Mouse (Mus musculus): ENCODE results near the gene Sphk1. TPM values are rescaled to one million over a fixed set of nuclear protein-coding genes. Genes with fewer than 3 reads are reported as not detected.
"Not testable (repeated sequence)": the region's sequence is repeated elsewhere in the genome, so short reads cannot be mapped to it uniquely, and the experiment has no call there.

Sphk1 gene
- polyA plus RNA-seq (2015; fragmentation: Nextera tagmentation; extraction: Ambion mirVana) = 3.1 and 3.2 TPM in 2 replicates

DNA sequence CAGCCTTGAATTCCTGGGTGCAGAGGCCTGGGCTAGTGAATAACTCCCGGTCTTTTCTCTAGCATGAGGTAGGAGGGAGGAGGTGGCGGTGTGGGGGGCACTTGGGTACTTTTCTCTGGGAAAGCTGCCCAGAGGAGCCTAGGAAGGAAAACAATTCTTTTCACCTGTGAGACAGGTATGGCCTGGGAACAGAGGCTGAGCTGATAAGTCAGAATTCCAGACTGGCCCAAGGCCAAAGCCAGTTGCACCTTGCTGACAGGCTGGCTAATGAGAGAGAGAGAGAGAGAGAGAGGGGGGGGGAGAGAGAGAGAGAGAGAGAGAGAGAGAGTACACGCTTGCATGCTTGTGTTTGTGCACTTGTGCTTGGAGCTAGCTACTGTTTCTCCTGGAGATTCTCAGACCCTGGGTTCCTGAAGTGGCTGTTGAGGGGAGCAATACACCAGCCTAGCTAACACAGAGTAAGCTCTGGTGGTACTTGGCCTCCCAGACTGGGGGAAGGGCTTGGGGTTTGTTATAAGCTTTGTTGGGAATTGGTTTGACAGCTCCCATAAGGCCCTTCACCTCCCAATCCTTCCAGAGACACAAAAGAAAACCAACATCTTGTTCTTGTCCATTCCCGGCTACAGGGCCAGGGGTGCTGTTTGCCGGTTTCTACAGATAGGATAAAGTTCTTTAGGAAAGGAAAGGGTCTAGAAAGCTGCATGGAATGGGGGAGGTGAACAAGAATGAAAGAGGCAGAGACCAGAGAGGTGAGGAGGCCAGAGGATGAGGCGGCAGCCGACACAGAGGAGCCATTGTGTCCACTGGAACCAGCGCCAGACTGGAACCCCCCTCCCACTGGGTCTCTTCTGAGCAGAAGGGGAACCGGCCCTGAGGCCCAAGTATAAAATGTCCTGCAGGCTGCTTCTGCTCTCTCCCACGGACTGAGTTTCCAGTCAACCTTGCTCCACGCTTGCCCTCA, at the start of gene Sphk1:
Gene Sphk1, plus strand, starts transcription at position 739 of the 961 bp plus-strand sequence.
- H3K27ac ChIP-seq = 0 out of 2 replicates have a peak within 1 kb of the TSS, but pooled peaks have one; percentile 30
- peak within 1 kb of the TSS; percentile 79 for H3K4me2 ChIP-seq (replicated peaks)
- peak; percentile 34; the same call in 1 of the 2 replicates for ATAC-seq
- no peaks in the 10 kb centered on the region for H3K36me3 ChIP-seq
- peak within 1 kb of the TSS; percentile 42 for H3K4me3 ChIP-seq (replicated peaks)
- peaks cover 62% of the 10 kb centered on the region for H3K27me3 ChIP-seq
- peak within 1 kb of the TSS; percentile 44; the same call in 1 of the 2 replicates for H3K9ac ChIP-seq (replicated peaks)
- H3K9me3 ChIP-seq = no peaks in the 10 kb centered on the region
- H3K4me1 ChIP-seq (replicated peaks) = peaks cover 48% of the 10 kb centered on the region
- 20% methylated on average over 11 of the region's 11 CpGs for WGBS

DNA sequence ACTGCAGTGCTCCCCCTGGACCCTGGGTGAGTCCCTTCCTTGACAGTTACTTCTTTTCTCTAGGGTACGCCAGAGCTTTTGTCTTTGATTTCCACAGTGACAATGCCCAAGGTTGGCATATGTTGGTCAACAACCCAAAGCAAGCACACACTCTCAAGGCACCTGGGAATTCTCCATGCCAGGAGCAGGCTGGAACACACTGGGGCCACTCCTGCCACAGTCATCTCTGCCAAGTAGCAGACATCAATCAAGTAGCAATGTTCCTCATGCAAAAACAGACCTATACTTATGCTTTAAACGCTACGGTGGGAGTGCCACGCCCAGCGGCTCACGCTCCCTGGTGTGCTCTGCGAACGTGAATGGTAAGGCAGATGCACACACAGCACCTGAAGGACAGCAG, 49.8 kb upstream of the Sphk1 start:
- H3K27me3 ChIP-seq = no peaks in the 10 kb centered on the region
- H3K4me1 ChIP-seq (replicated peaks) = no peaks in the 10 kb centered on the region
- no peaks in the 10 kb centered on the region for H3K9me3 ChIP-seq
- H3K9ac ChIP-seq (replicated peaks) = no peak overlapping the region
- no peak overlapping the region for H3K4me3 ChIP-seq (replicated peaks)
- no peak for ATAC-seq
- H3K36me3 ChIP-seq = peaks cover 96% of the 10 kb centered on the region
- no peak overlapping the region for H3K4me2 ChIP-seq (replicated peaks)
- 96% methylated on average over 8 of the region's 8 CpGs for WGBS
- no peak overlapping the region for H3K27ac ChIP-seq

DNA sequence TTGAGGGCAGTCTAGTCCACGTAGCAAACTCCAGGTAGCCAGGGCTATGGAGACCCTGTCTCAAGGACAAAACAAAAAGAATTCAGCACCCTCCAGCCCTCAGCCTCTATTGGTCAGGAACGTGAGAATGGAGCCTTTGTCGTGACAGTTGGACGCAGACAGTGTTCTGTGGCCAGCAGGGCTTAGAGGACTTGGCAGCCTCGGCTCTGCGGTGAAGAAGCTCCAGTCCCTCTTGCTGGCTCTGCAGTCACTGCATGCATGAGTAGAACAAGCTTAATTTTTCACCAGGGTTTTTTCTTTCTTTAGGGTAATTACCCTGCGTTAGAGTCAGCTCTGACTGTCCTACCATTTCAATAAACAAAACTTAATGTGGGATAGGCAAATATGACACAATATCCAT, 48.9 kb upstream of the Sphk1 start:
- H3K9me3 ChIP-seq = no peaks in the 10 kb centered on the region
- H3K9ac ChIP-seq (replicated peaks) = no peak overlapping the region
- 87% methylated on average over 7 of the region's 7 CpGs for WGBS
- ATAC-seq = no peak
- no peaks in the 10 kb centered on the region for H3K4me1 ChIP-seq (replicated peaks)
- H3K36me3 ChIP-seq = peaks cover 94% of the 10 kb centered on the region
- H3K27me3 ChIP-seq = no peaks in the 10 kb centered on the region
- no peak overlapping the region for H3K4me3 ChIP-seq (replicated peaks)
- no peak overlapping the region for H3K4me2 ChIP-seq (replicated peaks)
- no peak overlapping the region for H3K27ac ChIP-seq

DNA sequence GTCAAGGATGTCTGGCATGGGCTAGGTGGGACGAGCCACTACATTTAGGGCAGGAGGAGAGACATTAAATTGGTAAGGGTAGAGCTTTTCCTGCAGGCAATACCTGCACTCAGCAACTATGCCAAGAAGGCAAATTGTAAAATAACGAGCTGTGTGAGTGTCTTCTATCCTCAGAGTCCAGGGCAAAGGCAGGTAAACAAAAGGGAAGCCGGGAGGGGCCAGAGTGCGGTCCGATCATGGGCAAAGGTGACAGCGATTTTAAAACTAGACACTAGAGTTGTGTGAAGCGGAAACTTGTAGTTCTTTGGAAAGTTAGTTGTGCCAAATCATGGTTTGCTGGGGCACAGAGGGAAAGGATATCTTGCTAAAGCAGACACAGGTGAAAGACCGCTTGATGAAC, 46.5 kb upstream of the Sphk1 start:
- Histone ChIP-seq H3K36me3 (peaks cover 81% of the 10 kb centered on the region), H3K9me3 (no peaks in the 10 kb centered on the region), H3K9ac (replicated peaks) (no peak overlapping the region), H3K4me3 (replicated peaks) (no peak overlapping the region), H3K27me3 (no peaks in the 10 kb centered on the region), H3K27ac (no peak overlapping the region), H3K4me1 (replicated peaks) (peaks cover 8% of the 10 kb centered on the region), H3K4me2 (replicated peaks) (no peak overlapping the region)
- WGBS = 95% methylated on average over 8 of the region's 8 CpGs
- no peak for ATAC-seq

- no peaks in the 10 kb centered on the region for H3K27me3 ChIP-seq
- H3K36me3 ChIP-seq = peaks cover 44% of the 10 kb centered on the region
- H3K4me3 ChIP-seq (replicated peaks) = no peak overlapping the region
- H3K4me2 ChIP-seq (replicated peaks) = no peak overlapping the region
- peaks cover 13% of the 10 kb centered on the region for H3K4me1 ChIP-seq (replicated peaks)
- H3K9me3 ChIP-seq = no peaks in the 10 kb centered on the region
- ATAC-seq = no peak
- H3K9ac ChIP-seq (replicated peaks) = no peak overlapping the region
- H3K27ac ChIP-seq = no peak overlapping the region
Measured at GRCm38 (mm10) chr11:116488207-116488606, 42.5 kb upstream of the Sphk1 start.

GRCm38 (mm10) chr11:116488693-116489375, 41.9 kb upstream of the Sphk1 start:
- Histone ChIP-seq H3K4me3 (replicated peaks) (peak overlapping the region; percentile 98), H3K27ac (no peak overlapping the region), H3K36me3 (peaks cover 38% of the 10 kb centered on the region), H3K9ac (replicated peaks) (peak overlapping the region; percentile 98), H3K9me3 (no peaks in the 10 kb centered on the region), H3K27me3 (no peaks in the 10 kb centered on the region), H3K4me1 (replicated peaks) (peaks cover 14% of the 10 kb centered on the region), H3K4me2 (replicated peaks) (peak overlapping the region; percentile 85)
- WGBS = 74% methylated on average over 14 of the region's 14 CpGs
- no peak for ATAC-seq

DNA sequence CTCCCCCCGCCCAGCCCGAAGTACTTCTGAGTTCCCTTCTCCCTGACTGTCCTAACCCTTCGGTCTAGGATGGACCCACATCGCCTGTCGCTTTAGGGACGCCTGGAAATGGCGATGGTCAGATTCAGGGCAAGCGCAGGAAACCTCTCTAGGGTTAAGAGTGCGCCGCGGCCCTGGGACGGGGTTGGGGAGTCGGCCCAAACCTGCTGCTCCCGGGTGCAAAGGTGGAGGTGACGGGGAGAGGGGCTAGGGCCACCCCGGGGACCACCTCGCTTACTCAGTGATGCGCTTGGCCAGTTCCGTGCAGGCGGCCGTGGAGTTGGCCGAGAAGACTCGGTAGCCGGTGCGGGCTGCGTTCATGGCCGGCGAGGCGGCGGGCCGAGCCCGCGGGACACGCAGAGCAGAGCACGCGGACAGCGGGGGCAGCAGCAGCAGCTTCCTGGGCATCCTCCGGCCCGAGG, 40.9 kb upstream of the Sphk1 start:
- Histone ChIP-seq H3K4me2 (replicated peaks) (peak overlapping the region; percentile 85), H3K4me1 (replicated peaks) (peaks cover 23% of the 10 kb centered on the region), H3K4me3 (replicated peaks) (peak overlapping the region; percentile 98), H3K27me3 (no peaks in the 10 kb centered on the region), H3K36me3 (peaks cover 29% of the 10 kb centered on the region), H3K9me3 (no peaks in the 10 kb centered on the region), H3K27ac (peak overlapping the region; percentile 95), H3K9ac (replicated peaks) (peak overlapping the region; percentile 98)
- ATAC-seq = peak; percentile 74; the same call in 1 of the 2 replicates
- under 1% methylated on average over 37 of the region's 39 CpGs for WGBS

- WGBS = 0% methylated on average over 55 of the region's 62 CpGs
- H3K27ac ChIP-seq = peak overlapping the region; percentile 95
- H3K9me3 ChIP-seq = no peaks in the 10 kb centered on the region
- peak overlapping the region; percentile 98 for H3K4me3 ChIP-seq (replicated peaks)
- peak; percentile 95 for ATAC-seq
- peaks cover 22% of the 10 kb centered on the region for H3K36me3 ChIP-seq
- H3K27me3 ChIP-seq = no peaks in the 10 kb centered on the region
- H3K4me2 ChIP-seq (replicated peaks) = peak overlapping the region; percentile 85
- H3K4me1 ChIP-seq (replicated peaks) = peaks cover 27% of the 10 kb centered on the region
- H3K9ac ChIP-seq (replicated peaks) = peak overlapping the region; percentile 98
Measured at GRCm38 (mm10) chr11:116490232-116491107, 40.3 kb upstream of the Sphk1 start.

DNA sequence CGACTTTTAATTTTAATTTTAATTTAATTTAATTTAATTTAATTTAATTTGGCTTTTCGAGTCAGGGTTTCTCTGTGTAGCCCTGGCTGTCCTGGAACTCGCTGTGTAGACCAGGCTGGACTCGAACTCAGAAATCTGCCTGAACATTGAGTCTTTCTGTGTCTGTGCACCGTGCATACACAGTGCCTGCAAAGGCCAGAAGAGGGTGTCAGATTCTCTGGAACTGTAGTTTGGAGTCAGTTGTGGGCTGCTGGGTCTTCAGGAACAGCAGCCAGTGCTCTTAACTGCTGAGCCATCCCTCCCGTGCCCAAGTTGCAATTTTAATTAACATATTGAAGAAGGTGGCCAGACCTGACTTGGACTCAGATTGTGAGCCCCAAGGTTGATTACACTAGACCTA, 39.4 kb upstream of the Sphk1 start:
- Histone ChIP-seq H3K27ac (no peak overlapping the region), H3K4me1 (replicated peaks) (peaks cover 27% of the 10 kb centered on the region), H3K9me3 (no peaks in the 10 kb centered on the region), H3K9ac (replicated peaks) (no peak overlapping the region), H3K36me3 (peaks cover 14% of the 10 kb centered on the region), H3K27me3 (no peaks in the 10 kb centered on the region), H3K4me2 (replicated peaks) (no peak overlapping the region), H3K4me3 (replicated peaks) (no peak overlapping the region)
- 77% methylated on average over 6 of the region's 6 CpGs for WGBS
- no peak for ATAC-seq

- peaks cover 27% of the 10 kb centered on the region for H3K4me1 ChIP-seq (replicated peaks)
- not testable (repeated sequence) for H3K9ac ChIP-seq (replicated peaks); H3K27ac ChIP-seq; H3K4me2 ChIP-seq (replicated peaks); H3K36me3 ChIP-seq; H3K27me3 ChIP-seq; H3K4me3 ChIP-seq (replicated peaks); ATAC-seq; H3K9me3 ChIP-seq
- 67% methylated on average over 1 of the region's 1 CpGs for WGBS
Measured at GRCm38 (mm10) chr11:116492507-116492906, 38.2 kb upstream of the Sphk1 start.

DNA sequence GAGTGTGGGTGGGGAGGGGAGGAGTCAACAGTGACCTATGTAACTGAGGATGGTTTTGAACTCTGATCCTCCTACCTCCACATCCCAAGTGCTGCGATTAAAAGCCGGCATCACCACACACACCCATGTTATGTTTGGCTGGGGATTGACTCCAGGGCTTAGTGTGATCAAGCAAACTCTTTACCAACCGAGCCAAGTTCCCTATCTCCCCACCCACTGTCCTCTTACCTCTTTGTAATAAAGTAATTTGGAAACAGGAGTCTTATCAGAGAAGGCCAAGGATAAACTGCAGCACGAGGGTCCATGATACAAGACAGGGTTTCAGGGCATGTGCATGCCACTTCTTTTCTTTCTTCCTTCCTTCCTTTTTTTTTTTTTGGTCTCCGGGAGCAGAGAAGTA, 37.5 kb upstream of the Sphk1 start:
- H3K27ac ChIP-seq = no peak overlapping the region
- H3K9me3 ChIP-seq = no peaks in the 10 kb centered on the region
- H3K4me2 ChIP-seq (replicated peaks) = no peak overlapping the region
- WGBS = 89% methylated on average over 5 of the region's 5 CpGs
- no peak overlapping the region for H3K4me3 ChIP-seq (replicated peaks)
- no peaks in the 10 kb centered on the region for H3K36me3 ChIP-seq
- peaks cover 27% of the 10 kb centered on the region for H3K4me1 ChIP-seq (replicated peaks)
- no peaks in the 10 kb centered on the region for H3K27me3 ChIP-seq
- ATAC-seq = no peak
- no peak overlapping the region for H3K9ac ChIP-seq (replicated peaks)

Measured in midbrain, embryonic 13.5 days (tissue).